Mouse (Mus musculus): ENCODE data around the gene Gm3317. TPM values are rescaled to one million over a fixed set of nuclear protein-coding genes. Genes with fewer than 3 reads are reported as not detected.
"Not testable (repeated sequence)": the region's sequence is repeated elsewhere in the genome, so short reads cannot be mapped to it uniquely, and the experiment has no call there.

Gm3317 gene
- polyA plus RNA-seq (2016; fragmentation: Nextera tagmentation; extraction: Ambion mirVana), result not detected in 2 replicates

GRCm38 (mm10) chr14:5164235-5164634, at the start of gene Gm3317:
Gm3317 (plus strand) TSS chr14:5164535.
- no CpG with 5 or more reads among the region's 1 CpGs for WGBS
- H3K4me3 ChIP-seq; H3K27me3 ChIP-seq; ATAC-seq (ENCODE audit: low FRiP score, low read depth); H3K4me1 ChIP-seq; H3K4me2 ChIP-seq (replicated peaks); H3K36me3 ChIP-seq; H3K9me3 ChIP-seq; H3K9ac ChIP-seq (replicated peaks); H3K27ac ChIP-seq (replicated peaks): not testable (repeated sequence)

GRCm38 (mm10) chr14:5131219-5131618, 33.1 kb upstream of the Gm3317 start, which contains the start of gene Gm8279:
Gm8279 (plus strand) TSS chr14:5131519.
- not testable (repeated sequence) for ATAC-seq (ENCODE audit: low FRiP score, low read depth); H3K27me3 ChIP-seq; H3K4me1 ChIP-seq; H3K4me2 ChIP-seq (replicated peaks); H3K4me3 ChIP-seq; H3K9ac ChIP-seq (replicated peaks); H3K36me3 ChIP-seq; H3K27ac ChIP-seq (replicated peaks); H3K9me3 ChIP-seq
- WGBS, result 68% methylated on average over 2 of the region's 2 CpGs

- H3K9ac ChIP-seq (replicated peaks); H3K27ac ChIP-seq (replicated peaks); H3K4me2 ChIP-seq (replicated peaks); H3K4me3 ChIP-seq; H3K4me1 ChIP-seq; H3K27me3 ChIP-seq; H3K9me3 ChIP-seq; ATAC-seq (ENCODE audit: low FRiP score, low read depth); H3K36me3 ChIP-seq: not testable (repeated sequence)
- WGBS, result no CpG with 5 or more reads among the region's 3 CpGs
These were observed 21.2 kb downstream of the Gm3317 start, which contains the start of gene Gm8271 for GRCm38 (mm10) chr14:5185493-5185892. Gm8271 (plus strand) TSS chr14:5185793.

Other genes with a start within 250 kb of the Gm3317 start
- not detected in 2 replicates for gene Gm8297, start 180.6 kb upstream of the Gm3317 start, polyA plus RNA-seq (2016; fragmentation: Nextera tagmentation; extraction: Ambion mirVana)
- not detected in 2 replicates for gene Gm3298, start 148.6 kb upstream of the Gm3317 start, polyA plus RNA-seq (2016; fragmentation: Nextera tagmentation; extraction: Ambion mirVana)
- not detected in 2 replicates for gene 4930555G01Rik, start 113.9 kb upstream of the Gm3317 start, polyA plus RNA-seq (2016; fragmentation: Nextera tagmentation; extraction: Ambion mirVana)
- 3.0 and 3.5 TPM in 2 replicates for gene Gm8281, start 93.5 kb upstream of the Gm3317 start, polyA plus RNA-seq (2016; fragmentation: Nextera tagmentation; extraction: Ambion mirVana)
- gene Gm8279, start 33.0 kb upstream of the Gm3317 start, polyA plus RNA-seq (2016; fragmentation: Nextera tagmentation; extraction: Ambion mirVana), result not detected in 2 replicates
- not detected in 2 replicates for gene Gm8271, start 21.3 kb downstream of the Gm3317 start, polyA plus RNA-seq (2016; fragmentation: Nextera tagmentation; extraction: Ambion mirVana)
- not detected in 2 replicates for gene Gm3526, start 96.0 kb downstream of the Gm3317 start, polyA plus RNA-seq (2016; fragmentation: Nextera tagmentation; extraction: Ambion mirVana)
- not detected in 2 replicates for gene Gm3542, start 170.4 kb downstream of the Gm3317 start, polyA plus RNA-seq (2016; fragmentation: Nextera tagmentation; extraction: Ambion mirVana)
- gene Gm3500, start 224.5 kb downstream of the Gm3317 start, polyA plus RNA-seq (2016; fragmentation: Nextera tagmentation; extraction: Ambion mirVana), result 0.46 TPM in 1 of 2 replicates, not detected in the other